Mouse (Mus musculus) forebrain, embryonic 13.5 days (tissue): ENCODE measurements around the gene Gpc5. TPM values are rescaled to one million over a fixed set of nuclear protein-coding genes. Genes with fewer than 3 reads are reported as not detected.
A peak's percentile ranks its signal among the peaks of the same experiment; 100 is the strongest.

ENCODE experiments used
- ATAC-seq: fragments of 200-750 bp; cut with Nextera tagmentation; 2 replicates; pipeline ENCODE4 v1.8.0; 2017
- H3K27ac ChIP-seq: fragments of 300-500 bp; sonication (generic); 2 replicates; pipeline ENCODE4 v1.5.1; 2015; ENCODE audit warnings: inconsistent platforms, mild to moderate bottlenecking, moderate library complexity
- H3K27me3 ChIP-seq: fragments of 300-500 bp; sonication (generic); 2 replicates; pipeline ENCODE4 v1.6.1; 2015; ENCODE audit warnings: mild to moderate bottlenecking, inconsistent platforms
- H3K36me3 ChIP-seq: fragments of 300-500 bp; sonication (generic); 2 replicates; pipeline ENCODE4 v1.6.1; 2015; ENCODE audit warnings: mild to moderate bottlenecking, inconsistent platforms; ENCODE audit not compliant: poor library complexity, severe bottlenecking
- H3K4me1 ChIP-seq: fragments of 300-500 bp; sonication (generic); 2 replicates; pipeline ENCODE4 v1.6.1; 2015; ENCODE audit warnings: inconsistent platforms
- H3K4me2 ChIP-seq: fragments of 300-500 bp; sonication (generic); 2 replicates; pipeline ENCODE4 v1.6.1; 2015; ENCODE audit warnings: inconsistent platforms, mild to moderate bottlenecking, moderate library complexity
- H3K4me3 ChIP-seq: fragments of 300-500 bp; sonication (generic); 2 replicates; pipeline ENCODE4 v1.5.1; 2015; ENCODE audit warnings: mild to moderate bottlenecking, inconsistent platforms
- H3K9ac ChIP-seq: fragments of 300-500 bp; sonication (generic); 2 replicates; pipeline ENCODE4 v1.6.1; 2015; ENCODE audit warnings: mild to moderate bottlenecking, inconsistent platforms
- H3K9me3 ChIP-seq: fragments of 300-500 bp; sonication (generic); replicated peaks from 2 replicates; pipeline ENCODE4 v1.6.1; 2016; ENCODE audit warnings: inconsistent platforms
- WGBS: fragments of 180-500 bp; shearing (Covaris S2); methylation state at CpG from one replicate; pipeline ENCODE4 v1.1.7; 2015; 5-methylcytosine and 5-hydroxymethylcytosine counted together
- polyA plus RNA-seq: library from polyadenylated mRNA; unstranded; fragments of >200 nt; fragmentation: Nextera tagmentation; extraction: Ambion mirVana; gene quantifications from 2 replicates; pipeline ENCODE4 v1.2.1, GENCODE M21; 2015

Gene Gpc5
- polyA plus RNA-seq, 1 experiment from 2014 or later, result 0.77 TPM

GRCm38 (mm10) chr14:115600259-115601029 is 508.4 kb downstream of the Gpc5 start:
- WGBS, result 73% methylated on average over 8 of the region's 8 CpGs
- peak; percentile 78 for ATAC-seq

GRCm38 (mm10) chr14:115614154-115614553 is 522.1 kb downstream of the Gpc5 start:
- Histone ChIP-seq H3K4me1 (no peaks in the 10 kb centered on the region), H3K27ac (no peak overlapping the region), H3K4me3 (no peak overlapping the region), H3K9me3 (no peaks in the 10 kb centered on the region), H3K36me3 (no peaks in the 10 kb centered on the region), H3K9ac (no peak overlapping the region), H3K4me2 (no peak overlapping the region), H3K27me3 (no peaks in the 10 kb centered on the region)
- 87% methylated on average over 4 of the region's 4 CpGs for WGBS
- ATAC-seq, result no peak

More at GRCm38 (mm10) chr14:115600259-115601029, 508.4 kb downstream of the Gpc5 start:
- H3K27ac ChIP-seq, result no peak overlapping the region
- H3K27me3 ChIP-seq, result no peaks in the 10 kb centered on the region
- H3K36me3 ChIP-seq, result no peaks in the 10 kb centered on the region
- H3K9me3 ChIP-seq, result no peaks in the 10 kb centered on the region
- H3K4me3 ChIP-seq, result no peak overlapping the region
- no peaks in the 10 kb centered on the region for H3K4me1 ChIP-seq
- H3K9ac ChIP-seq, result no peak overlapping the region
- no peak overlapping the region for H3K4me2 ChIP-seq

- ATAC-seq, result no peak
- Histone ChIP-seq H3K4me1 (no peaks in the 10 kb centered on the region), H3K4me2 (no peak overlapping the region), H3K27ac (no peak overlapping the region), H3K9me3 (no peaks in the 10 kb centered on the region), H3K9ac (no peak overlapping the region), H3K36me3 (no peaks in the 10 kb centered on the region), H3K4me3 (no peak overlapping the region), H3K27me3 (no peaks in the 10 kb centered on the region)
- 62% methylated on average over 2 of the region's 2 CpGs for WGBS
Observed at GRCm38 (mm10) chr14:115616305-115616704, 524.3 kb downstream of the Gpc5 start.

DNA sequence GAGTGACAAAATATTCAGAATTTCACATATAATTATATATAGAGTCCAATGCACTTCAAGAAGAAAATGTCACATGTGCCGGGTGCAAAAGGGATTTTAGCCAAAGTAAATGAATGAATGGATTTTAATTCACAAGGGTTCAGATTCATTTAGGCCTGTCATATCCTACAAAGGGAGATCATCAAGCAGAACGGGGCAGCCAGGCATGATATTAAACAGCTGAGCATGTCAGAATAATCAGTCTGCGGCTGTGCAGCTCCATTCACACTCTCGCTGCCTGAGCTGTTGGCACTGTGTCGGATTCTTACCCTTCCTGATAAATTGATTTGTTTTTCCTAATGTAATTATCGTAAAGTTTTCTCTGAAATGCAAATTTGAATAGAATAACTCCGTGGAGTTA is 524.8 kb downstream of the Gpc5 start:
- H3K36me3 ChIP-seq, result no peaks in the 10 kb centered on the region
- H3K9me3 ChIP-seq, result no peaks in the 10 kb centered on the region
- no peaks in the 10 kb centered on the region for H3K27me3 ChIP-seq
- no peaks in the 10 kb centered on the region for H3K4me1 ChIP-seq
- no peak overlapping the region for H3K9ac ChIP-seq
- no peak overlapping the region for H3K4me2 ChIP-seq
- ATAC-seq, result peak; percentile 88
- WGBS, result 26% methylated on average over 7 of the region's 7 CpGs
- no peak overlapping the region for H3K27ac ChIP-seq
- no peak overlapping the region for H3K4me3 ChIP-seq

GRCm38 (mm10) chr14:115620473-115620872 is 528.5 kb downstream of the Gpc5 start:
- no peak overlapping the region for H3K27ac ChIP-seq
- no peaks in the 10 kb centered on the region for H3K4me1 ChIP-seq
- no peak overlapping the region for H3K9ac ChIP-seq
- H3K27me3 ChIP-seq, result no peaks in the 10 kb centered on the region
- no peak overlapping the region for H3K4me3 ChIP-seq
- peak; percentile 41; the same call in 1 of the 2 replicates for ATAC-seq
- no peaks in the 10 kb centered on the region for H3K9me3 ChIP-seq
- no peaks in the 10 kb centered on the region for H3K36me3 ChIP-seq
- no peak overlapping the region for H3K4me2 ChIP-seq

- H3K4me1 ChIP-seq, result no peaks in the 10 kb centered on the region
- no peak overlapping the region for H3K4me2 ChIP-seq
- no peak for ATAC-seq
- no peak overlapping the region for H3K27ac ChIP-seq
- no peak overlapping the region for H3K4me3 ChIP-seq
- H3K9ac ChIP-seq, result no peak overlapping the region
- no peaks in the 10 kb centered on the region for H3K27me3 ChIP-seq
- no peaks in the 10 kb centered on the region for H3K36me3 ChIP-seq
- 72% methylated on average over 7 of the region's 7 CpGs for WGBS
- H3K9me3 ChIP-seq, result peaks cover 9% of the 10 kb centered on the region; the same call in 1 of the 2 replicates
Observed at GRCm38 (mm10) chr14:115631160-115631898, 539.3 kb downstream of the Gpc5 start.

- H3K9ac ChIP-seq, result no peak overlapping the region
- H3K27ac ChIP-seq, result no peak overlapping the region
- H3K9me3 ChIP-seq, result peaks cover 9% of the 10 kb centered on the region; the same call in 1 of the 2 replicates
- H3K4me3 ChIP-seq, result no peak overlapping the region
- no peaks in the 10 kb centered on the region for H3K27me3 ChIP-seq
- no peak for ATAC-seq
- 90% methylated on average over 1 of the region's 1 CpGs for WGBS
- H3K4me2 ChIP-seq, result no peak overlapping the region
- H3K36me3 ChIP-seq, result no peaks in the 10 kb centered on the region
- H3K4me1 ChIP-seq, result no peaks in the 10 kb centered on the region
Observed at GRCm38 (mm10) chr14:115633311-115633710, 541.3 kb downstream of the Gpc5 start.

- 71% methylated on average over 2 of the region's 2 CpGs for WGBS
Observed at GRCm38 (mm10) chr14:115679875-115680274, 587.9 kb downstream of the Gpc5 start.

GRCm38 (mm10) chr14:115746013-115746412 is 654.0 kb downstream of the Gpc5 start:
- ATAC-seq, result peak; percentile 78
- Histone ChIP-seq H3K4me2 (no peak overlapping the region), H3K9ac (no peak overlapping the region), H3K27me3 (no peaks in the 10 kb centered on the region), H3K4me3 (no peak overlapping the region), H3K36me3 (no peaks in the 10 kb centered on the region), H3K27ac (no peak overlapping the region), H3K9me3 (no peaks in the 10 kb centered on the region), H3K4me1 (no peaks in the 10 kb centered on the region)
- 66% methylated on average over 1 of the region's 1 CpGs for WGBS

More at GRCm38 (mm10) chr14:115679875-115680274, 587.9 kb downstream of the Gpc5 start:
- ATAC-seq, result no peak
- H3K4me2 ChIP-seq, result no peak overlapping the region
- H3K4me1 ChIP-seq, result no peaks in the 10 kb centered on the region
- H3K27me3 ChIP-seq, result no peaks in the 10 kb centered on the region
- no peak overlapping the region for H3K9ac ChIP-seq
- no peak overlapping the region for H3K4me3 ChIP-seq
- no peaks in the 10 kb centered on the region for H3K9me3 ChIP-seq
- H3K27ac ChIP-seq, result no peak overlapping the region
- H3K36me3 ChIP-seq, result no peaks in the 10 kb centered on the region

DNA sequence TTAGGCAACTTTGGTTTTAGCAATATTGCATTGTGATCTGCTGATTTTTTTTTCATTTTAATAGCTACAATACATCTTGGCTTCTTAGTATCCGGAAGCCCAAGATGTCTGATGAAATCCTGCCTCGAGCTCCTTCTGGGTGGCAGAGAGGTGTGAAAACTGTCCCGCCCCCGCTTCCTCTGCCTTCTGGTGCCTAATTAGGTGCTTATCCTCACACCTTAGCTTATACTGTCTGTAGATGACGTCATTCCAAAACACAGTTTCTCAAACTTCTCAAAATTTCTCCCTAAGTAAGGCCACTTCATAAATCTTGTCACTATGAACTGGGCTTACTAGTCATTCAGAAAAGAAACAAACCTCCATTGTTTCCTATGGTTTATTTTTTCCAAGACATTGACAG is 668.2 kb downstream of the Gpc5 start:
- Histone ChIP-seq H3K9ac (no peak overlapping the region), H3K4me2 (no peak overlapping the region), H3K27ac (no peak overlapping the region), H3K9me3 (no peaks in the 10 kb centered on the region), H3K4me1 (no peaks in the 10 kb centered on the region), H3K27me3 (no peaks in the 10 kb centered on the region), H3K4me3 (no peak overlapping the region), H3K36me3 (no peaks in the 10 kb centered on the region)
- peak; percentile 84 for ATAC-seq
- WGBS, result 66% methylated on average over 5 of the region's 5 CpGs

- 13% methylated on average over 7 of the region's 7 CpGs for WGBS
- Histone ChIP-seq H3K27me3 (no peaks in the 10 kb centered on the region), H3K4me3 (no peak overlapping the region), H3K9me3 (no peaks in the 10 kb centered on the region), H3K36me3 (no peaks in the 10 kb centered on the region), H3K4me2 (no peak overlapping the region; the same call in 1 of the 2 replicates), H3K27ac (peak overlapping the region; percentile 25; the same call in 1 of the 2 replicates), H3K9ac (no peak overlapping the region), H3K4me1 (peaks cover 21% of the 10 kb centered on the region; the same call in 1 of the 2 replicates)
- ATAC-seq, result peak; percentile 98
Observed at GRCm38 (mm10) chr14:115779382-115780177, 687.6 kb downstream of the Gpc5 start.

DNA sequence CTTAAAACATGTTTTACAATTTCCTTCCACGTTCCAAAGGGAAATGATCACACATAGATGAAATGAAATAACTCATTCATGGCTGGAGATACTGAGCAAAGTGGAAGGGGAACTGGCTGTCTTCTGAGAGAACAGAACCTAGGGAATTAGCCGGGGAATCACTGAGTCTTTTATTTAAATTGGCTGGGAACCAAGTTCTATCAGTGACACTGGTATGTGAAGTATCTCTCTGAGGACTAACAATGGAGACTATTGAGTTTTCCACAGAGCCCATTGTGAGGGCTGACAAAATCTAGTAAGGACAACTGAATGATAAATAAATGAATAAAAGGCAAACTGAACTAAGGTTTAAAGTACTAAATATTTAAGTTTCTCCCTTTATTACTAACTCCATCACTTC is 712.7 kb downstream of the Gpc5 start:
- Histone ChIP-seq H3K9ac (no peak overlapping the region), H3K36me3 (no peaks in the 10 kb centered on the region), H3K27me3 (no peaks in the 10 kb centered on the region), H3K4me2 (no peak overlapping the region), H3K27ac (no peak overlapping the region), H3K4me1 (peaks cover 8% of the 10 kb centered on the region; the same call in 1 of the 2 replicates), H3K9me3 (no peaks in the 10 kb centered on the region), H3K4me3 (no peak overlapping the region)
- 12% methylated on average over 2 of the region's 2 CpGs for WGBS
- ATAC-seq, result 0 out of 2 replicates have a peak, but pooled peaks have one; percentile 38
